Mouse (Mus musculus): ENCODE data around the gene Arid1b. TPM values are rescaled to one million over a fixed set of nuclear protein-coding genes. Genes with fewer than 3 reads are reported as not detected.
A peak's percentile ranks its signal among the peaks of the same experiment; 100 is the strongest.
"Not testable (repeated sequence)": the region's sequence is repeated elsewhere in the genome, so short reads cannot be mapped to it uniquely, and the experiment has no call there.

Gene Arid1b
- polyA plus RNA-seq, 1 experiment from 2014 or later, result 16.1 TPM

DNA sequence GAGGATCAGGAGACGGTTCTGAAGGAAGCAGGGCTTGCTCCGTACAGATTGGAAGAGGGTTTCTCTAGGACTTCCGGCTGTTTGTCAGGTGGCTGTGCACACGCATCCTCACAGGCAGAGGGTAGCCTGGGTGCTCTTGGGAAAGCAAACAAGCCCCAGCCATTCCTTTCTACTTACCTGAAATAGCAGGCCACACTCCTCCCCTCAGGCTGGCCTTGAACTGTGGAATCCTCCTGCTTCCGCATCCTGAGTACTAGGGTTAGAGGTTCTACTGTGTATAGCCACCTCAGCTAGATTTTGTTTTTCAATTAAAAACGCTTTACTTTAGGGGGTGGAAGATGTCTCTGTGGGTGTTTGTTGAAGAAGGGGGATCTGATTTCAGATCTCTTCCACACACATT, 90.9 kb downstream of the Arid1b start:
- Histone ChIP-seq H3K4me1 (replicated peaks) (peaks cover 80% of the 10 kb centered on the region), H3K9ac (0 out of 2 replicates have a peak overlapping the region, but pooled peaks have one; percentile 3), H3K27ac (no peak overlapping the region), H3K36me3 (no peaks in the 10 kb centered on the region), H3K4me3 (no peak overlapping the region), H3K4me2 (no peak overlapping the region), H3K27me3 (no peaks in the 10 kb centered on the region), H3K9me3 (no peaks in the 10 kb centered on the region)
- ATAC-seq (ENCODE audit: low FRiP score), result no peak
- WGBS, result 77% methylated on average over 6 of the region's 6 CpGs

GRCm38 (mm10) chr17:5085942-5086341, 91.8 kb downstream of the Arid1b start:
- Histone ChIP-seq H3K36me3 (no peaks in the 10 kb centered on the region), H3K27me3 (no peaks in the 10 kb centered on the region), H3K4me1 (replicated peaks) (peaks cover 77% of the 10 kb centered on the region), H3K9me3 (no peaks in the 10 kb centered on the region), H3K9ac (peak overlapping the region; percentile 3; the same call in 1 of the 2 replicates), H3K4me2 (no peak overlapping the region), H3K4me3 (no peak overlapping the region), H3K27ac (peak overlapping the region; percentile 80)
- 46% methylated on average over 5 of the region's 5 CpGs for WGBS
- peak; percentile 40; the same call in 1 of the 2 replicates for ATAC-seq (ENCODE audit: low FRiP score)

DNA sequence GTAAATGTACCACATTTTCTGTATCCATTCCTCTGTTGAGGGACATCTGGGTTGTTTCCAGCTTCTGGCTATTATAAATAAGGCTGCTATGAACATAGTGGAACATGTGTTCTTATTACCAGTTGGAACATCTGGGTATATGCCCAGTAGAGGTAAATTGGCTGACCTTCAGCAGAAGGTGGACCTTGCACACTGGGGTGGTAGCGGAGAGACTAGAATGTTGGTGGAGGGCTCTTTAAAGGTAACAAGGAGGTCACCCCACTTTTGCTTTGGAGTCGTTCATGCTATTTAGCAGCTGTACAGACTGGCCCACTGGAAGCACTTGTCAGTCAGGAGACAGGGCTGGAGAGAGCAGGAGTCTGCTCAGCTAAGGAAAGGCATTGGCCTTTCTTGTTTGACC, 94.1 kb downstream of the Arid1b start:
- H3K9ac ChIP-seq; ATAC-seq (ENCODE audit: low FRiP score); H3K9me3 ChIP-seq; H3K27ac ChIP-seq; H3K4me3 ChIP-seq; H3K27me3 ChIP-seq; H3K4me2 ChIP-seq; H3K36me3 ChIP-seq: not testable (repeated sequence)
- peaks cover 60% of the 10 kb centered on the region for H3K4me1 ChIP-seq (replicated peaks)
- 79% methylated on average over 2 of the region's 2 CpGs for WGBS

- no peaks in the 10 kb centered on the region for H3K36me3 ChIP-seq
- no peak overlapping the region for H3K4me3 ChIP-seq
- peaks cover 55% of the 10 kb centered on the region for H3K4me1 ChIP-seq (replicated peaks)
- no peak overlapping the region for H3K4me2 ChIP-seq
- H3K27ac ChIP-seq, result no peak overlapping the region
- no peak overlapping the region for H3K9ac ChIP-seq
- ATAC-seq (ENCODE audit: low FRiP score), result no peak
- H3K9me3 ChIP-seq, result no peaks in the 10 kb centered on the region
- 69% methylated on average over 5 of the region's 5 CpGs for WGBS
- H3K27me3 ChIP-seq, result no peaks in the 10 kb centered on the region
These were observed 94.7 kb downstream of the Arid1b start for GRCm38 (mm10) chr17:5088822-5089221.

- Histone ChIP-seq H3K27ac (no peak overlapping the region), H3K9ac (no peak overlapping the region), H3K4me3 (no peak overlapping the region), H3K36me3 (no peaks in the 10 kb centered on the region), H3K9me3 (no peaks in the 10 kb centered on the region), H3K27me3 (no peaks in the 10 kb centered on the region), H3K4me2 (no peak overlapping the region), H3K4me1 (replicated peaks) (peaks cover 52% of the 10 kb centered on the region)
- 18% methylated on average over 12 of the region's 12 CpGs for WGBS
- peak; percentile 17; the same call in 1 of the 2 replicates for ATAC-seq (ENCODE audit: low FRiP score)
These were observed 95.4 kb downstream of the Arid1b start for GRCm38 (mm10) chr17:5089541-5089940.

DNA sequence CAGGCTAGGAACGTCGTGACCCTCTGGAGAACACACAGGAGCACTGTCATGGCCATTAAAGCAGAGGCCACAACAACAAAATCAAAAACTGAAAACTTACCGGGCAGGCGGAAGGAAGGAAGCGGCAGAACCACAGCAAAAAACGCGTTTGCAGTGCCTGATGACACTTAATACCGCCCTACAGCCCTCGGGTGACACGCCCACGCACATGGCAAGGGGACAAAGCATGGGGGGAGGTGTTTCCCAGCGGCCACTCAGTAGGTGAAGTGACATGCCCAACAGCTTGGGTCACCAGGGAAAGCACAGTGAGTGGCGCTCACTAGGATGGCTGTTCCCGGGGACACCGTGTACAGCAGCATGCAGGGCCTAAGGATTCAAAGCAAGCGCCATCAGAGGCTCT, 97.4 kb downstream of the Arid1b start:
- no peak overlapping the region for H3K4me2 ChIP-seq
- H3K9me3 ChIP-seq, result no peaks in the 10 kb centered on the region
- 0 out of 2 replicates have a peak overlapping the region, but pooled peaks have one; percentile 23 for H3K27ac ChIP-seq
- 85% methylated on average over 16 of the region's 16 CpGs for WGBS
- no peaks in the 10 kb centered on the region for H3K27me3 ChIP-seq
- no peak overlapping the region for H3K9ac ChIP-seq
- no peak for ATAC-seq (ENCODE audit: low FRiP score)
- no peak overlapping the region for H3K4me3 ChIP-seq
- peaks cover 47% of the 10 kb centered on the region for H3K4me1 ChIP-seq (replicated peaks)
- H3K36me3 ChIP-seq, result no peaks in the 10 kb centered on the region

DNA sequence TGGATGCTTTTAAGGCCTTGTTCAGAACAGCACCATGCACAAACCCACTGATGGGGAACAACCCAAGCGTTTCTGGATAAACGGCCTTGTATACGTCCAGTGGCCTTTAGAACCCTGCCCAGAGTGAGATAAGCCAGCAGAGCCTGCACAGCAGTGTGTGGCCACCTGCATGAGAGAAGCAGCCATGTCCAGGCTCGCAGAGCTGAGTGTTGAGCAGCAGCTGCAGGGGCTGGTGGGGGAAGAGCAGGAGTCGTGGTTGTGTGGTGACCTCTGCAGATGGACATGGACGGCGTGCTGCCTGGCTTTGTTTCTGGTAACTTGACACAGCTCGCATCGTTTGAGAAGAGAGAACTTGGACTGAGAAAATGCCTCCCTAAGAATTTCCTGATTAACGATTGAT, 97.8 kb downstream of the Arid1b start:
- Histone ChIP-seq H3K4me2 (no peak overlapping the region), H3K36me3 (no peaks in the 10 kb centered on the region), H3K4me3 (no peak overlapping the region), H3K27ac (no peak overlapping the region), H3K9me3 (no peaks in the 10 kb centered on the region), H3K9ac (no peak overlapping the region), H3K4me1 (replicated peaks) (peaks cover 46% of the 10 kb centered on the region), H3K27me3 (no peaks in the 10 kb centered on the region)
- 68% methylated on average over 10 of the region's 10 CpGs for WGBS
- ATAC-seq (ENCODE audit: low FRiP score), result no peak

DNA sequence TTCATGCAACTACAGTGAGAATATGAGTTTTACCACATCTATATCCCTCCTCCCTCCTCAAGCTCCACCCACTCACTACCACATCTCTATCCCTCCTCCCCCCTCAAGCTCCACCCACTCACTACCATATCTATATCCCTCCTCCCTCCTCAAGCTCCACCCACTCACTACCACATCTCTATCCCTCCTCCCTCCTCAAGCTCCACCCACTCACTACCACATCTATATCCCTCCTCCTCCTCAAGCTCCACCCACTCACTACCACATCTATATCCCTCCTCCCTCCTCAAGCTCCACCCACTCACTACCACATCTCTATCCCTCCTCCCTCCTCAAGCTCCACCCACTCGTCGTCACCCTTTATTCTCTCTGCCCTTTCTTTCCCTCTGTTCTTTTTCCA, 99.2 kb downstream of the Arid1b start:
- H3K9ac ChIP-seq; ATAC-seq (ENCODE audit: low FRiP score); H3K27ac ChIP-seq; H3K9me3 ChIP-seq; H3K4me2 ChIP-seq; H3K4me3 ChIP-seq; H3K36me3 ChIP-seq; H3K27me3 ChIP-seq: not testable (repeated sequence)
- 68% methylated on average over 2 of the region's 2 CpGs for WGBS
- H3K4me1 ChIP-seq (replicated peaks), result peaks cover 56% of the 10 kb centered on the region

GRCm38 (mm10) chr17:5094636-5095035, 100.5 kb downstream of the Arid1b start:
- H3K4me2 ChIP-seq, result no peak overlapping the region
- H3K9ac ChIP-seq, result no peak overlapping the region
- no peak for ATAC-seq (ENCODE audit: low FRiP score)
- no peak overlapping the region for H3K4me3 ChIP-seq
- peaks cover 51% of the 10 kb centered on the region for H3K4me1 ChIP-seq (replicated peaks)
- no peaks in the 10 kb centered on the region for H3K27me3 ChIP-seq
- no peaks in the 10 kb centered on the region; the same call in 1 of the 2 replicates for H3K36me3 ChIP-seq
- H3K27ac ChIP-seq, result no peak overlapping the region
- 91% methylated on average over 5 of the region's 5 CpGs for WGBS
- no peaks in the 10 kb centered on the region for H3K9me3 ChIP-seq

DNA sequence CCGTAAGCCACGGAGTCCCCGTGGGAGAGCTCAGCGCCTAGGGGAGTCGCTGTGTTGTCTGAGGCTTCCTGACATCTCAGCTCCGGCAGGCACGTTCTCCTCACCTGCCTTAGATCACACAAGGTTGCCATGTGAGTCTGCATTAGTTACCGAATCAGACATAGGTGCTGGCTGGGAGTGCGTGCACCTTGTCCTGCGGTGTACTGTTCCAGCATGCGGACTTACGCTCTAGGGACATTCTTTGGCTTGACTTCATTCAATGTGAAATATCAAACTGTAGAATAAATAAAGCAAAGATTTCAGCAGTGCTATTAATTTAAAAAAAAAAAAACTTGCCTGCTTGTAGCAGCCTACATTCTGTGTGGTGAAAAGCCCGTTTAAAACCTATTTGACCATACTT, 101.6 kb downstream of the Arid1b start:
- Histone ChIP-seq H3K9ac (no peak overlapping the region), H3K4me2 (no peak overlapping the region), H3K4me1 (replicated peaks) (peaks cover 45% of the 10 kb centered on the region), H3K27me3 (no peaks in the 10 kb centered on the region), H3K36me3 (no peaks in the 10 kb centered on the region; the same call in 1 of the 2 replicates), H3K4me3 (no peak overlapping the region), H3K9me3 (no peaks in the 10 kb centered on the region), H3K27ac (no peak overlapping the region)
- no peak for ATAC-seq (ENCODE audit: low FRiP score)
- WGBS, result 80% methylated on average over 13 of the region's 13 CpGs

- Histone ChIP-seq H3K36me3 (no peaks in the 10 kb centered on the region; the same call in 1 of the 2 replicates), H3K4me2 (no peak overlapping the region), H3K9me3 (no peaks in the 10 kb centered on the region), H3K9ac (no peak overlapping the region), H3K27ac (no peak overlapping the region), H3K4me3 (no peak overlapping the region), H3K27me3 (no peaks in the 10 kb centered on the region), H3K4me1 (replicated peaks) (peaks cover 53% of the 10 kb centered on the region)
- no peak for ATAC-seq (ENCODE audit: low FRiP score)
- WGBS, result 92% methylated on average over 4 of the region's 4 CpGs
These were observed 102.9 kb downstream of the Arid1b start for GRCm38 (mm10) chr17:5097046-5097445.

DNA sequence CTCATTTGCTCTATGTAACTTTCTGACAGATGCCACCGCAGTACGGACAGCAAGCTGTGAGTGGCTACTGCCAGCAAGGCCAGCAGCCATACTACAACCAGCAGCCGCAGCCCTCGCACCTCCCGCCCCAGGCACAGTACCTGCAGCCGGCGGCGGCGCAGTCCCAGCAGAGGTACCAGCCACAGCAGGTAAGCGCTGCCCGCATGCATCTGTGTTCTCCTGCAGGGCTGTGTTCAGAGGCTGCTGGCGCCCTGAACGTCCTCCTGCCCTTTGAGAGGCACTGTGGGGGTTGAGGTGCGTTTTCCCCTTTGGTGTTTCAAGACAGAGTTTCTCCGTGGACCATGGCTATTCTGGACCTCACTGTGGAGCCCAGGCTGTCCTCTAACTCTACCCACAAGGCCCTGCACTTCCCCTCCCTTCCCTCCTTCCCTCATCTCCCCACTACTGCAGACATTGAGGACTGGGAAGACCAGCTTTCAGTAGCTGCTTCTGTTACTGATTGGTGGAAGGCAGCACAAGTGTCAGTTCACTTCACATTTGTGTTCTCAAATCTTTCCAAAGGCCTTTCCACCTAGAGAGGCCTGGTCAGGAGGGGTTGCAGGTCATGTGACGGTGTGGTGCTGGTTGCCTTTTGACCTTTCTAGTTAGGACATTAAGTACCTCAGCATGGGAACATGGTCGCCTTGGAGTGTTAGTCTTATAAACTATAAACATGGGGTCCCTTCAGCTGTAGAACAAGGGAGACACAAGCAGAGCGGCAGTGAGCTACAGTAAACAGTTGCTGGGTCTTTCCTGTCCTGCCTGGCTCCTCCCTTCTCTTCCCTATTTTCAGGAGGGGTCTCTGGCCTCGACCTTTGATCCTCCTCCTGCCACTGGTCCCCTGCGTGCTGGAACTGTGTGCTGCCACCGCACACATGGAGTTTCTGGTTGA, 103.7 kb downstream of the Arid1b start:
- Histone ChIP-seq H3K9me3 (no peaks in the 10 kb centered on the region), H3K27me3 (no peaks in the 10 kb centered on the region), H3K9ac (no peak overlapping the region), H3K4me2 (no peak overlapping the region), H3K4me1 (replicated peaks) (peaks cover 59% of the 10 kb centered on the region), H3K4me3 (no peak overlapping the region), H3K36me3 (no peaks in the 10 kb centered on the region; the same call in 1 of the 2 replicates), H3K27ac (peak overlapping the region; percentile 30; the same call in 1 of the 2 replicates)
- no peak for ATAC-seq (ENCODE audit: low FRiP score)
- WGBS, result 69% methylated on average over 21 of the region's 21 CpGs

DNA sequence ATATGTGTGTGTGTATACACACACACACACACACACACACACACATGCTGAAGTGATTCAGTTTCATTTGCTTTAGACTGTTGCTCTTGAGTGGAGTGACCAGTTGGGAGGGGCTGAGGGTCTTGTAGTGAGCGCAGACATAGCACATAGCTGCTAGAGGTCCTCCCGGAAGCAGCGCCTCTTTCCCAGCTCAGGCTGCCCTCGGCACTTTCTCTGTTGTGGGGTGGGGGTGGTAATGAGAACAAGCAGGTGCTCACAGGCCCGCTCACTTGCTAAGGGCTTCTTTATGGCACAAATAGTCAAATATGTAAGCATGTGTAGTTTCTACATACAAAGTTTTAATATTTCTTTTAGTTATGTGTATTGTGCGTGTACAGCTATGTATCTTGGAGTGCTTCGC, 104.6 kb downstream of the Arid1b start:
- no peaks in the 10 kb centered on the region for H3K27me3 ChIP-seq
- H3K4me2 ChIP-seq, result no peak overlapping the region
- no peak overlapping the region for H3K9ac ChIP-seq
- no peaks in the 10 kb centered on the region for H3K9me3 ChIP-seq
- no peak overlapping the region for H3K4me3 ChIP-seq
- H3K27ac ChIP-seq, result no peak overlapping the region
- ATAC-seq (ENCODE audit: low FRiP score), result no peak
- peaks cover 63% of the 10 kb centered on the region for H3K4me1 ChIP-seq (replicated peaks)
- WGBS, result 85% methylated on average over 7 of the region's 7 CpGs
- H3K36me3 ChIP-seq, result no peaks in the 10 kb centered on the region; the same call in 1 of the 2 replicates
